Mouse (Mus musculus) embryo, embryonic 10.5 days (tissue): ENCODE data around the gene Elk4.

Experiments
- DNase-seq: peaks from one replicate; pipeline ENCODE4 v3.0.0-alpha.2; 2015; ENCODE audit warnings: low spot score

Gene Elk4

GRCm38 (mm10) chr1:132067261-132068255 lies 60.2 kb downstream of the Elk4 start, which contains the start of gene Mfsd4a:
Gene Mfsd4a, minus strand, starts transcription at chr1:132068062.
- DNase-seq: peak; percentile 66

GRCm38 (mm10) chr1:132069436-132069835 lies 62.0 kb downstream of the Elk4 start:
- no peak for DNase-seq

- no peak for DNase-seq
These were observed 63.3 kb downstream of the Elk4 start for GRCm38 (mm10) chr1:132070659-132071058.

GRCm38 (mm10) chr1:132075576-132075975 lies 68.2 kb downstream of the Elk4 start:
- no peak for DNase-seq

- no peak for DNase-seq
These were observed 71.0 kb downstream of the Elk4 start for GRCm38 (mm10) chr1:132078413-132078812.
